Mouse (Mus musculus): ENCODE data around the gene Dapl1.
A peak's percentile ranks its signal among the peaks of the same experiment; 100 is the strongest.

Gene Dapl1

GRCm38 (mm10) chr2:59539796-59540195, 55.3 kb downstream of the Dapl1 start:
- DNase-seq (ENCODE audit: low spot score) = no peak

DNA sequence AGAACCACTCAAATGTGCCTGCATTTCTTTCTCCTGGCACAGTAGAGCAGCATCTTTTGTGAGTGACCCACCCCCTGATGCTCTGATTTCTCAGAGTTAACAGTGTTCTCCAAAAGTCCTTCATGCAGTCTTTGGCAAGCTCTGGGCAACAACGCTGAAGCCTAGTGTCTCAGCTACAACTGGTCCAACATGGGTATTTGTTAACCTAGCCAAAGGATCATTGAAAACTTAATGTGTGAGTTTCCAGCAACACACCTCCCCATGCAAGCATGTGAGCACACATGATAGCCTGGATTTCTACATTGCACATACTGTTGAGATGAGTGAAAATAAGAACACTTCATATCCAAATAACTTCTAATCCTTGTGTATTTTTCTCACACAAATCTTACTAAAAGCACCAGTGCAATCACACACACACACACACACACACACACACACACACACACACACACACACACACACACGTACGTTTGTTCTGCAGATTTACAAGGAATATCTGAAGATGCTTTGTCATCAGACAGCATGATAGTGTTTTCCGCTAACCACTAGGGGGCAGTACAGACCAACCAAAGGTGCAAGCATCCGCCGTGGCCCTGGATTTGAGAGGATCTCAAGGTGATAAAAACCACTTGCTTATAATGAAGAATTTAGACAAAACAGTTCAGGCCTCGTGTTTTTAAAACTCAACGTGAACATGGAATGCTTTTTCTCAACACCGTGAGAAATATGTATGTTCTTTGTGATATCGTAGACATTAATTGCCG, 56.9 kb downstream of the Dapl1 start:
- DNase-seq (ENCODE audit: low spot score) = peak; percentile 69

DNA sequence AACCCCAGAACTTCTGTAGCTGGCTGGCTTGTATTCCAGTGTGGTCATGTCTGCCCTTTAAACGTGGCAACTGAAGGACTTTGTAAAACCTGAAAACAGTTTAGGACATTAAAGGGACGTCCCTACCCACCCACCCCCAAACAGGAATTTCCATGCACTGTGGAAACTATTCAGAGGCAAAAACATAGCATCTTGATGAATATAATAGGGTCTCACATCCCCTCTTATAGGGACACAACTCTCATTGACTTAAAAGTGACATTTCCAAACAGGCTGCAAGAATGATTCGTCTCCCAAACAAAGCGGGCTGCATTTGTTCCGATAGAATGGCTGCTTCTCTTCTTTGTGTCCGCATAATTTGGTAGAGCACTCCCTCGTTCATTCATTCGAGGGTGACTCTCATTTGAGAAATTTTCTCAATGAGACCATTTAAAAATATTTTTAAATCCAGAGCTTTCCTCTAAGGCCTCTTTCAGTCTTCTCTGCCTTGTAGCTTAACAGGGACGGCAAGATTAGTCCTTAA, 59.2 kb downstream of the Dapl1 start:
- no peak for DNase-seq (ENCODE audit: low spot score)

- DNase-seq (ENCODE audit: low spot score) = no peak
Observed at GRCm38 (mm10) chr2:59544237-59544909, 59.9 kb downstream of the Dapl1 start.

DNA sequence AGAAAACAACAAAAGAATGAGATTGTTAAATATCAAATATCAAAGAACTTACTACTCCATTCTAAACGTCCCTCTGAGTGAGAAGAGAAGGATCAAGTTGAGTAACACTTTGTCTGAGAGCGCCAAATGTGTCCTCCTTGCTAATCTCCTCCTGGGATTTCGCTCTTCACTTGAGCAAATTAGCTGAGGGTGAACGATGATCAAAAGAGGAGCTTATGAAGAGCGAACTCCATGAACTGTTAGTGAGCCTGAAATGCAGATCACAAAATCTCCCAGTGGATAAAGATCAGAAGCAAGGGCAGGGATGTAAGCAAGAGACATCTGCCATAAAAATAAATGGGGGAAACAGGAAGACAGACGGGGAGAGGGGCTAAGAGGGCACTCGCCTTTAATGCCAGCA, 60.5 kb downstream of the Dapl1 start:
- no peak for DNase-seq (ENCODE audit: low spot score)

- DNase-seq (ENCODE audit: low spot score) = no peak
Observed at GRCm38 (mm10) chr2:59547369-59548099, 63.1 kb downstream of the Dapl1 start.

DNA sequence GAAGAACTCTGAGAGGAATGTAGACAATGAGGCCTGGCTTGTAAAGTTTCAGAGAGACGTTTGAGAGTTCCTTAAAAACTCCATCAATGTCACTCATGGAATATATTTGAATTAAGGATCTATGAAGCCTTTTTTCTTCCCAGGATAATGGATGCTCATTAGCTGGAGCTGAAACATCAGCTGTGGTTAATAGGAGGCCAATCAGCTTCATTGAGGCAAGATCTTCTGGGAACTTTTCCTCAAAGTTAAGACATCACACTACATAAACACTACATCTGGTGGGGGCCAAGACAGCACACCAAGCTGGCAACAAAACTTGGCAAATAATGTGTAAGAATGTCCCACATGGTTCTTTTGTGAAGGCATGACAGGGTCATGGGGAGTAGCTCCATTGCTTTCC, 68.3 kb downstream of the Dapl1 start:
- DNase-seq (ENCODE audit: low spot score) = no peak

DNA sequence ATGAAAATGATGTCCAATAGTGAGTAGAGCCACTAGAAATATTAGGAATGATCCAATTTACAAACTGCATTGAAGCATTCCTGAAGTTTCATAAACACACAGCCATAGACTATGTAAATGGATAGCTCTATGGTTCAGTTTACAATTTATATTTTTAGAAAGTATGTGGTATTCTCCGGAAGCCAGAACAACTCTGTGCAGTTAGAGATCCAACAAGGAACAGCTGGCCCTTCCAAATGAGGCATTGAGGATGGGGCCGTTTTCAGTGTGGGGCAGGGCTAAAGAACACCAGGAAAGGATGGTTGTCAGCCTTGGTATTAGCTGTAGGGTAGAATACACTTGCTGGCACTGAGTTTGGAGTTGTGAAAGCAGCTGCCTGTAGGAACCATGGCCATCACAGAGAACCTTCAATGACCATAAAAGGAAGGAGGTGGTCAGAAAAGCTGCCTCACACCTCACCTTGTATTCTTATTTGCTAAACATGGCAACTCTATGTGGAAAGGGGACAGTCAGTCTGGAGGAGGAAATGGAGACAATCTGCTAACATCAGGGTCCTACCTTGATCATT, 70.0 kb downstream of the Dapl1 start:
- no peak for DNase-seq (ENCODE audit: low spot score)

Measured in layer of hippocampus, adult 9-10 months (tissue).